Mouse (Mus musculus) bone marrow macrophage, adult 2 months (primary cell): ENCODE measurements at regions not wholly inside any gene's neighbourhood (a gene's known extent, or its start where the extent isn't known, plus 50 kb on each side); places are given as distances from the start of the nearest gene placed in this dataset.

Source experiments
- CTCF ChIP-seq: IDR thresholded peaks from 2 replicates; pipeline ENCODE4 v1.5.1; 2012; ENCODE audit warnings: low read depth, mild to moderate bottlenecking, low read length, moderate library complexity
- POLR2A ChIP-seq: IDR thresholded peaks from 2 replicates; pipeline ENCODE4 v1.6.1; 2012; ENCODE audit warnings: mild to moderate bottlenecking, low read depth, low read length, borderline replicate concordance

GRCm38 (mm10) chr10:96285407-96286093 is 149.1 kb downstream of the Gm5426 start:
- no peak for TF ChIP-seq CTCF
- TF ChIP-seq POLR2A: no peak
